Mouse (Mus musculus) hematopoietic multipotent progenitor cell, adult 10-12 weeks (in vitro differentiated cells): ENCODE results near the gene Cym. TPM values are rescaled to one million over a fixed set of nuclear protein-coding genes. Genes with fewer than 3 reads are reported as not detected.

ENCODE experiments used
- polyA plus RNA-seq: library from polyadenylated mRNA; stranded (reverse); fragments of >175 nt; gene quantifications from 2 replicates; pipeline ENCODE4 v1.2.3, GENCODE M21; 2012; ENCODE audit warnings: low replicate concordance

Gene Cym
- polyA plus RNA-seq = 0.21 TPM in 1 of 2 replicates, not detected in the other

GRCm38 (mm10) chr3:107221608-107222007, at the start of gene Cym:
Gene Cym (minus strand): TSS chr3:107221732.

DNA sequence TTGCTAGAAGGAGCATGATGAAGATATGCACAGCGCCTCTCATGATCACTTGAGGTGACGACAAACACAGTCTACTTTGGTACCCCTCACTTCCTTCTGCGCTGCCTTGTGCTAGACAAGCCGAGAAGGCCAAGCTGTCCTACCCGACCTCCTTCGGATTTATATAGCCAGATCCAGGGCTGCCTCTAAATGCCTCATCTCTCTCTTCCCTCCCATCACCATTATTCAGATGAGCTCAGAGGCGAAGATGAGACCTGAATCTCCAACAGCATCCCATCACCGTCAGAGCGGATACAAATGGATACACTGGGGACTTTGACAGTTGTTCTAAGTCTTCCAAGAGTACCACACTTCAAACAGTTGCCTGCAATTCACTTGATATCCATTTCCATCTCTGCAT, 18.1 kb upstream of the Cym start, which contains the start of gene Prok1:
Gene Prok1 (minus strand): TSS at position 101 of the 400 bp plus-strand sequence.

DNA sequence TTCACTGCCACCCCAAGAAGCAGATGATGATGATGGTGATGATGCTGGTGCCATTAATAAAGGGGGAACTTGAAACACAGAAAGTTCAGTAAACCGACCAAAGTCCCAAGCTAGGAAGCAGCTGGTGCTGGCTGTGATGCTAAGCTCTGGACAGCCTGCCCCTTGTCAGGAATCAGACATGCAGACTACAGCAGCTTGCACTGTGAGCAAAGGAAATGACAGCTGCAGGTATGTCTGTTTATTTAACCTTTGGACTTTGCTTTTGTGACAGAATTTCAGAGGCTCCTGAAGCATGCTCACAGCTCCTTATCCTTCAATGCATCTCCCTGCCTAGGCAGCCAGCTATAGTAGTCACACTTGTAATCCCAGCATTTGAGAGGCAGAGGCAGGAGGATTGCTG, 9.0 kb upstream of the Cym start, which contains the start of gene A630076J17Rik:
Gene A630076J17Rik (plus strand): TSS at position 88 of the 400 bp plus-strand sequence.

DNA sequence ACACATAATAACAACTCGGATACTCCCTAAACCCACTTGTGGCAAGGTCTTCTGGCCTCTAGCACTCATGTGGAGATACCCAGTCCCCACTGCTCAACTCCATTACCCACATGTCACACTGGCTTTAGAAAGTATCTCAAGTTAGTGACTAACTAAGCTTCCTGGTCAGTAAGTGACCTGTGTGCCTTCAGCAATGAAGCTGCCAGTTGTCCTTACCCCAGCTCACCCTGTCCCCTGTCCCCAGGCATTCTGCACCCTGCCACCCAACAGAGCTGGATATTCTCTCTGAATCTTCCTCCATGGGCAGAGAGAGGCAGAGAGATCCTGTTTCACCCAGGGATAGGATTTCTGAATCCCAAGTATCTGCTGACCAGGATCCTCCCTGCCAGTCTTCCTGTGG, 38.8 kb downstream of the Cym start, which contains the start of gene Kcna10:
Gene Kcna10 (plus strand): TSS at position 301 of the 400 bp plus-strand sequence.

Other genes with a start within 250 kb of the Cym start
- gene Kcna3, start 185.6 kb downstream of the Cym start, polyA plus RNA-seq = 44.5 and 89.0 TPM in 2 replicates
- 0.85 and 2.3 TPM in 2 replicates for gene Kcna2, start 120.6 kb downstream of the Cym start, polyA plus RNA-seq
- not detected in 2 replicates for gene Kcna10, start 38.7 kb downstream of the Cym start, polyA plus RNA-seq
- gene A630076J17Rik, start 8.9 kb upstream of the Cym start, polyA plus RNA-seq = not detected in 2 replicates
- gene Prok1, start 18.0 kb upstream of the Cym start, polyA plus RNA-seq = 0.03 TPM in 1 of 2 replicates, not detected in the other
- gene Lamtor5, start 57.1 kb upstream of the Cym start, polyA plus RNA-seq = 21.5 and 22.2 TPM in 2 replicates
- not detected in 2 replicates for gene Slc16a4, start 69.5 kb upstream of the Cym start, polyA plus RNA-seq
- 9.8 and 14.8 TPM in 2 replicates for gene Rbm15, start 111.9 kb upstream of the Cym start, polyA plus RNA-seq
- gene Kcnc4, start 237.8 kb upstream of the Cym start, polyA plus RNA-seq = 0.04 TPM in 1 of 2 replicates, not detected in the other